Mouse (Mus musculus) stomach, postnatal 0 days (tissue): ENCODE results near the gene Gm17374.

Source experiments
- CTCF ChIP-seq: IDR thresholded peaks from 2 replicates; pipeline ENCODE4 v1.5.1; 2016; ENCODE audit warnings: antibody characterized with exemption, low read depth, mild to moderate bottlenecking, moderate library complexity
- EP300 ChIP-seq: optimal IDR thresholded peaks from 2 replicates; pipeline ENCODE3; 2016; ENCODE audit warnings: antibody characterized with exemption

DNA sequence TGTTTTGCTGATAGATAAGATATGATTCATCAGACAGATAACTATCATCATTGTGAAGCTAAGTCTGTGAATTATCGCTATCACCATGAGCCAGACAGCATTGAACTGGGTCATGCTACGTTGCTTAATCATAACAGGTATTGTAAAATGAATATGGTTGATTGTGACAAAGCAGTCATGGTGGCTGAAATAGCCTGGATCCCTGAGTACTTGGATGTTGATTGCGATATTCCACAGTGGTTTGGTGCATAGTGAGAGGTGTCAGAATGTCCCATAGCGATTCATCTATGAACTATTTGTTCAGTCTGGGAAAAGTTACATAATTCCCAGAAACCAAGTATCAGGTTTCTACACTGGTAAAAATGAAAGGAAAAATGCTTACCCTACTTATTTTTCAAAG is 44.2 kb upstream of the Gm17374 start:
- TF ChIP-seq CTCF (no peak), EP300 (no peak)
